Mouse (Mus musculus) adrenal gland (tissue): ENCODE measurements at regions not wholly inside any gene's neighbourhood (a gene's known extent, or its start where the extent isn't known, plus 50 kb on each side); places are given as distances from the start of the nearest gene placed in this dataset.

Experiments used
- intact Hi-C: fragments of 180-260 bp; cut with DNase I; formaldehyde crosslinking; loops from one replicate; pipeline ENCODE4 v1.15.1; 2025

DNA sequence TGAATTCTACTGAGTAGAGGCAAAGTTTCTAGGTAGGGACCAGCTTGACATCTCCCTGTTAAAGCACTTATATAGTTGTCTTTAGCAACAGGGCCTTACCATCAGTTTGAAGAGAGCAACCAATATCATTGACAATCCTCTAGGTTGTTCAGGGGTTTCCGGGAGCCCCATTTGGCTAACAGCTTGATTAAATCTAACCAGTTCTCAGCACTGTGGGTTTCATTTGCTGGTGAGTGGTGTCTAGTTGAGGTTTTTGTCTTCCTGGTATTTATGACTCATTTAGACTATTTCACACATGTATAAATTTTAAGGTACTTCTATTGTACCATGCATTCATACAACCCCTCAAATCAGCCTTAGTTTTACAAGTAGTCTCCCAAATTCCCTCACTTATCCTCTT is 823.4 kb upstream of the Sel1l start:
- intact Hi-C loops, result no loop called here

DNA sequence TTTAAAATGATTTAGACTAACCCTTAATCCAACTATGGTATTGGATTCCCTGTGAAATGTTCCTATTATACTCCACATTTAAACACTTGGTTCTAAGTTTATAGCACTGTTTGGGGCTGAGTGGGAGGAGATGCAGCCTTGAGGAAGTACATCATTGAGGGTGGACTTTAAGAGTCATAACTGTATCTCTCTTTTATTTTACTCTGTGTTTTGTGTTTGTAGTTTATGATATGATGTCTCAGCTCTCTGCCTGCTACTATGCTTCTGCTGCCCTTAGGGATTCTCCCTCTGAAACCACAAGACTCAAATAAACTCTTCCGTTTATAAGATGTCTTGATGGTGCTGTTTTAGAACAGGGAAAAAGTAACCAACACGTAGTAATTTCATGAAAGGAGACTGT is 797.7 kb upstream of the Sel1l start:
- intact Hi-C loops, result no loop called here

GRCm38 (mm10) chr12:92645006-92645624 is 796.2 kb upstream of the Sel1l start:
- intact Hi-C loops, result no loop called here

GRCm38 (mm10) chr12:92619120-92619519 is 770.2 kb upstream of the Sel1l start:
- intact Hi-C loops, result no loop called here

GRCm38 (mm10) chr12:92618519-92618918 is 769.6 kb upstream of the Sel1l start:
- intact Hi-C loops, result no loop called here

DNA sequence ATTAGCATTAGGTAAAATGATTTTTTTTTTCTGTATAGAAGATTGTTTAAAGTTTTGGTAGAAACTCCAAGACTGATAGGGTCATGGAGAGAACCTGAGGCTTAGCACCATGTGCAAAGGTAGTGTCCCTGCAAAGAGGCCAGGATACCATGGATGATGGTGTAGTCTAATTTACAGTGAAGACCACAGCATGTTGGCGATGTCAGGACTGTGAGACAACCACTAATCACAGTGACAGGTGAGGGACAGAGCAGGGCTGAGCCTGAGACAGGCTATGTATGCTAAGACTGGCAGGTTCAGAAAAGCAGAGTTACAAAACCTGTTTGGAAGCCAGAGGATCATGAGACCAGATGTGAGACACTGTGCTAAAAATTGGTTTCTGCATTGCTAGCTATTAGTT is 752.7 kb upstream of the Sel1l start:
- intact Hi-C loops, result no loop called here

DNA sequence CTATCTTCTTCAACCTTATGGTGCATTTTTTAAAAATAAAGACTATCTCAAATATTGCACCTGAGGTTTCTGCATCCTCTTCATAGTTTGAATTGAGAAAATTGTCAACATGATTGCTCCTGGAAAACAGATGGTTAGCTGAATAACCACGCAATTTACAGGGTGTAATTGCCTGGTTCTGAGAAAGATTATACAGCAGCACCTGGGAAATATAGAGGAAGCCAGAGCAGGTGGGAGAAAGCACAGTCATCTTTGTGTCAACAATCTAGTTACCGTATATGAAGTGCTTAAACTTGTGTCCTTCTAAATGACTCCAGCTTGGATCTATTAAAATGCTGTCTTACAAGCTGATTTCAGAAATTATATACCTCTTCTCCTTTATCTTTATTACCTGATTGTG is 740.8 kb upstream of the Sel1l start:
- intact Hi-C loops, result no loop called here

GRCm38 (mm10) chr12:92589305-92589704 is 740.3 kb upstream of the Sel1l start:
- intact Hi-C loops, result no loop called here

- intact Hi-C loops, result no loop called here
Measured at GRCm38 (mm10) chr12:92578596-92578995, 729.6 kb upstream of the Sel1l start.
